Mouse (Mus musculus) E14TG2a.4 (cell line): ENCODE measurements around the gene Rps19.
"Not testable (repeated sequence)": the region's sequence is repeated elsewhere in the genome, so short reads cannot be mapped to it uniquely, and the experiment has no call there.

ENCODE experiments used
- H3K27me3 ChIP-seq: 2 replicates; pipeline ENCODE4 v1.6.1; 2014; ENCODE audit warnings: low read length, control low read depth; ENCODE audit not compliant: insufficient read depth
- H3K36me3 ChIP-seq: 2 replicates; pipeline ENCODE4 v1.6.1; 2014; ENCODE audit warnings: low read length, control low read depth; ENCODE audit not compliant: insufficient read depth
- H3K4me1 ChIP-seq: replicated peaks from 2 replicates; pipeline ENCODE4 v1.6.1; 2014; ENCODE audit warnings: low read depth, low read length, control low read depth
- H3K4me3 ChIP-seq: replicated peaks from 2 replicates; pipeline ENCODE4 v1.5.1; 2014; ENCODE audit warnings: mild to moderate bottlenecking, low read length
- H3K9me3 ChIP-seq: 2 replicates; pipeline ENCODE4 v1.6.1; 2014; ENCODE audit warnings: low read length, control low read depth
- CTCF ChIP-seq: conservative IDR thresholded peaks from 2 replicates; pipeline ENCODE4 v1.5.1; 2014; ENCODE audit warnings: low read length
- NANOG ChIP-seq: IDR thresholded peaks from 2 replicates; pipeline ENCODE4 v1.6.1; 2014; ENCODE audit warnings: borderline replicate concordance, low read length, mixed read lengths
- POU5F1 ChIP-seq: IDR thresholded peaks from 2 replicates; pipeline ENCODE4 v1.6.1; 2014; ENCODE audit warnings: low read length, borderline replicate concordance

Rps19 gene

GRCm38 (mm10) chr7:24883896-24884692 lies at the start of gene Rps19:
Rps19 (plus strand) TSS chr7:24884371.
- H3K4me3 ChIP-seq, result peak within 1 kb of the TSS; percentile 99
- peaks cover 76% of the 10 kb centered on the region for H3K4me1 ChIP-seq
- no peaks in the 10 kb centered on the region for H3K9me3 ChIP-seq
- H3K36me3 ChIP-seq, result peaks cover 43% of the 10 kb centered on the region
- TF ChIP-seq CTCF (peak; percentile 17), NANOG (no peak)
- no peaks in the 10 kb centered on the region for H3K27me3 ChIP-seq

GRCm38 (mm10) chr7:24838732-24839409 lies 45.3 kb upstream of the Rps19 start:
- H3K36me3 ChIP-seq, H3K4me3 ChIP-seq, H3K9me3 ChIP-seq, H3K27me3 ChIP-seq: not testable (repeated sequence)
- H3K4me1 ChIP-seq, result peaks cover 40% of the 10 kb centered on the region

GRCm38 (mm10) chr7:24839410-24839808 lies 44.8 kb upstream of the Rps19 start:
- Histone ChIP-seq H3K36me3 (no peaks in the 10 kb centered on the region), H3K27me3 (peaks cover 10% of the 10 kb centered on the region; the same call in 1 of the 2 replicates), H3K9me3 (no peaks in the 10 kb centered on the region), H3K4me3 (no peak overlapping the region), H3K4me1 (peaks cover 40% of the 10 kb centered on the region)
- TF ChIP-seq POU5F1, result no peak
- no peak for TF ChIP-seq CTCF
- TF ChIP-seq NANOG, result no peak

- TF ChIP-seq NANOG, result no peak
- TF ChIP-seq POU5F1, result no peak
- no peak for TF ChIP-seq CTCF
- Histone ChIP-seq H3K36me3 (no peaks in the 10 kb centered on the region), H3K27me3 (peaks cover 10% of the 10 kb centered on the region; the same call in 1 of the 2 replicates), H3K9me3 (no peaks in the 10 kb centered on the region), H3K4me1 (peaks cover 43% of the 10 kb centered on the region), H3K4me3 (no peak overlapping the region)
Measured at GRCm38 (mm10) chr7:24840331-24840730, 43.8 kb upstream of the Rps19 start.

GRCm38 (mm10) chr7:24841009-24841408 lies 43.2 kb upstream of the Rps19 start:
- Histone ChIP-seq H3K9me3 (no peaks in the 10 kb centered on the region), H3K4me1 (peaks cover 48% of the 10 kb centered on the region), H3K36me3 (no peaks in the 10 kb centered on the region), H3K4me3 (no peak overlapping the region), H3K27me3 (peaks cover 10% of the 10 kb centered on the region; the same call in 1 of the 2 replicates)
- TF ChIP-seq NANOG (no peak), POU5F1 (no peak), CTCF (no peak)

- TF ChIP-seq POU5F1 (no peak), CTCF (no peak), NANOG (no peak)
- 0 out of 2 replicates have a peak, but pooled peaks cover 3% of the 10 kb centered on the region for H3K36me3 ChIP-seq
- no peak overlapping the region for H3K4me3 ChIP-seq
- H3K9me3 ChIP-seq, result no peaks in the 10 kb centered on the region
- H3K27me3 ChIP-seq, result no peaks in the 10 kb centered on the region
- peaks cover 57% of the 10 kb centered on the region for H3K4me1 ChIP-seq
Measured at GRCm38 (mm10) chr7:24844144-24844543, 40.0 kb upstream of the Rps19 start.

- Histone ChIP-seq H3K27me3 (no peaks in the 10 kb centered on the region), H3K36me3 (0 out of 2 replicates have a peak, but pooled peaks cover 3% of the 10 kb centered on the region), H3K4me3 (no peak overlapping the region; the same call in 1 of the 2 replicates), H3K4me1 (peaks cover 58% of the 10 kb centered on the region), H3K9me3 (no peaks in the 10 kb centered on the region)
- TF ChIP-seq POU5F1 (no peak), CTCF (no peak), NANOG (no peak)
Measured at GRCm38 (mm10) chr7:24845181-24845580, 39.0 kb upstream of the Rps19 start.

- Histone ChIP-seq H3K4me1 (peaks cover 58% of the 10 kb centered on the region), H3K36me3 (0 out of 2 replicates have a peak, but pooled peaks cover 3% of the 10 kb centered on the region), H3K9me3 (no peaks in the 10 kb centered on the region), H3K27me3 (no peaks in the 10 kb centered on the region), H3K4me3 (no peak overlapping the region)
- TF ChIP-seq NANOG (no peak), POU5F1 (no peak), CTCF (peak; percentile 36)
Measured at GRCm38 (mm10) chr7:24845713-24846112, 38.5 kb upstream of the Rps19 start.

- H3K4me1 ChIP-seq, result peaks cover 56% of the 10 kb centered on the region
- not testable (repeated sequence) for H3K4me3 ChIP-seq
Measured at GRCm38 (mm10) chr7:24846576-24846975, 37.6 kb upstream of the Rps19 start.

More at GRCm38 (mm10) chr7:24846576-24846975, 37.6 kb upstream of the Rps19 start:
- not testable (repeated sequence) for H3K36me3 ChIP-seq, H3K27me3 ChIP-seq, H3K9me3 ChIP-seq
